Mouse (Mus musculus) thymus, postnatal 25 days (tissue): ENCODE data around the gene Bcl11a.

ENCODE experiments used
- DNase-seq: peaks from one replicate; pipeline ENCODE4 v3.0.0; 2022

The Bcl11a gene

DNA sequence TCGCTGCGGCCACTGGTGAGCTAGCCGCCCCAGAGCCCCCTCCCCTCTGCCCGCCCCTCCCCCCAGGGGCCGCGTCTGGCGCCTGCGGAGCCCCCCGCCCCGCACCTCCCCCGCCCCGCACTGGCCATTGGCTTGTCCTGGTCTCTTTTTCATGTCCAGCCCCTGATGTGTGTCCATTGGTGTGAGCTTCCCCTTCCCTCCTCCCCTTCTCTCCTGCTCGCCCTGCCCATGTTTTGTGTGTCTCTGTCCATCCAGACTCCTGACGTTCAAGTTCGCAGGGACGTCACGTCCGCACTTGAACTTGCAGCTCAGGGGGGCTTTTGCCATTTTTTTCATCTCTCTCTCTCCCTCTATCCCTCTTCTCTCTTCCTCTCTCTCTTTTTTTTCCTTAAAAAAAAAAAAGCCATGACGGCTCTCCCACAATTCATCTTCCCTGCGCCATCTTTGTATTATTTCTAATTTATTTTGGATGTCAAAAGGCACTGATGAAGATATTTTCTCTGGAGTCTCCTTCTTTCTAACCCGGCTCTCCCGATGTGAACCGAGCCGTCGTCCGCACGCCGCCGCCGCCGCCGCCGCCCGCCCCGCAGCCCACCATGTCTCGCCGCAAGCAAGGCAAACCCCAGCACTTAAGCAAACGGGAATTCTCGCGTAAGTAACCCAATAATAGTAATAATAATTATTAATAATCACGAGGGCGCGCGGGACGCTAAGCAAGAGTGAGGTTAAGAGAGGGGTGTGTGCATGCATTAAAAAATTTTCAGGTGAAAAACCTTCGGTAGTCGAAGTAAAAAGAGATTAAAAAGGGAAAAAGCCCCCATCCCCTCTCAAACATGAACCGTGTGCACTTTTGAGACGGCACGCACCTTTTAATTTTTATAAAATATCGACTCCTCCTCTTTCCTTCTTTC lies at the start of gene Bcl11a:
Gene Bcl11a (plus strand): TSS at position 262 of the 911 bp plus-strand sequence.
- peak; percentile 8 for DNase-seq

DNA sequence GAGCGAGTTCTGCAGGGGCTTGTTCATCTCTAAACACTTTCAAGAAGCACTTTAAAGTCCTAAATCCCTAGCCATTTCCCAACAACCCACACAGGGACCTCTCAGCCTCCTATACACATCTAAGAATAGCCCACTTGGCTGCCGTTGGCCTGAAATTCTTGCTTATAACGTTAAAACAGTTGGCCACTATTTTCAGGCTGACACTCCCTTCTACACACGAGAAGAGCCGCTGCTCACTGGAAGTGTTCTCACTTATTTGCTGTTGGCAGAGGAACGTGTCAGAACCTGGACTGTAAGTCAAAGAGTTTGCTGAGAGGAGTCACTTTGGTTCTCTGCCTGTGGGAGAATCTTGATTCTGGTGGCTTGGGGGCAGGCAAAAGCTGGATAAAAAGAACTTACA lies 33.8 kb upstream of the Bcl11a start:
- no peak for DNase-seq

DNA sequence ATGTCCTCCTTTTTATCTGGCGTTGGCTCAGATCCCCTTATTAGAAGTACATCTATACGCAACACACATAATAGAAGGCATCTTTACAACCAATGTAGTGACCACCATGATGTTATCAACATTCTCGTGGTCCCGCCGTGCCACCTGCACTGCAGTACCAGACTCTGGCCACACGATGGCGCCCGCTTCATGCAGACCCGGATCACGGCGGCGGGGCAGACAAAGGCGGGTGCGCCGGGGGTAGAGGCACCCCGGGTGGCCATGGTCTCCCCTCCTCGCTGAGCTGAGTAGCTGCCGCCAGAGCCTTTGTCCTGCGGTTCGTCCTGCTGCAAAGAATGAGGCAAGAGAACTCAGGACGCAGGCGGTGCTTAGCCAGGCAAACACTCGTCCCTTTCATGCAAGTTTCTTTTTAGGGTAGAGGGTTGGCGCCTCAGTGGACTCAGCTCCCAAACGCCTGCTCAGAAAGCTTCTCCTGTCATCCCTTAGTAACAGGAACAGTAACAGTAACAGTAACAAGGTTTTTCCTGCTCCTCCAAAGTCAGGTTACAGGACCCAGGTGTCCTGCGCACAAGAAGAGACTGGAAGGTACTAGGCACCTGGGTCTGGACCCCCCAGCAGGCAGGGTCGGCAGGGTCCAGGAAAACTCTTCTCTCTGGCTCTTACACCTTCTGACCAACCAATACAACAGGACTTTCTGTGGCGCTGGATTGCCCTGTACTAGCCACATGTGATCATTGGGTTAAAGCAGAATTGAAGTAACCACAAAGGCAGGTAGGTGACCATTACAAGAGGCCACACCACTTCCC lies 28.4 kb upstream of the Bcl11a start:
- DNase-seq, result peak; percentile 85

DNA sequence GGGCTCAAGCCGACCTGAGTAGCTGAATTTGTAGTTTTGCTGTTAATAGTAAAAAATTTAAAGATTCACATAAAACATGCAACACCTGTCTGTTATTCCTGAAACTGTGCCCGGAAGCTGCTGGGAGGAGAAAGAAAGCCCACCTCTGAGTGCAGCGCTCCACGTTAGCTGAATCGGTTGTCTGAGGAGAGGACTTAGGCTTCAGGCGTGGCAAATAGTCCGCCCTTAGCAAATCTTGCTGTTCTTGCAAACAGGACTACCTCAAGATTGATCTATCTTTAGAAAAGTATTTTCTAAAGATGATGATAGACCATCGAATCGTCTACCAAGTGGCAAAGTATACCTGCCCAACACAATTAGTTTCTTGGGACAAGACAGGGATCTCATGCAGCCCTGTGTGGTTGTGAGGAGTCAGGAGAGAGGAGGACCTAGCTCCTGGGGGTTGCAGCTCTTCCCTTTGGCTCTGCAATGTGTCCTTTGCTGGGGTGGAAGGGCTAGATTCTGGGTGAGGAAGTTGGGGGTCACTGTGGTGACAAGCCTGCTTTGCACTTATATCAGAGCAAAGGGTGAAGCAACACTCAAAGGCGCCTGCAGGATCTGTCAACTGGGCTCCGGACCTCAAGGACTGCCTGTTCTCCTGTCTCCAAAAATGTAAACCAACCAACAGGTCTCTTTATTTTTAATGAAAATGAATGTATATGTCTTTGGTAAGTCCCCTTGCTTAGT lies 27.7 kb upstream of the Bcl11a start:
- DNase-seq, result no peak

DNA sequence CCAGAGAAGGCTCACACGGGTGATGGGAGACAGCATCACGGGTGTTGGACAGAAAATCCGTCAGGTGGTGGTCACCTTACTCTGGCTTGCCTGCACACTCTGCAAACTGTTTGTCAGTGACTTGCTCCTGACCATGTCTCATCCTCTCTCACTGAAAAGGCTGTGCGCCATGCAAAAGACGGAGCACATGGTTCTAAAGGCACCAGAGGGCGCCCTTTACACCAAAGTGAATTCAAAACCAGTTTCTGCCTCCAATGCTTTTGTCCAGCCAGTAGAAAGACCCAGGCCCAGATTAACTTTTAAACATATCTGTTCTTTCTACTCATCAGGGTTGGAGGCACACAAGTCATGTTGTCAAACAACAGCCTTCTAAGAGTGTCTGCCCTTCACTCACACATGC lies 25.0 kb upstream of the Bcl11a start:
- DNase-seq, result no peak

DNA sequence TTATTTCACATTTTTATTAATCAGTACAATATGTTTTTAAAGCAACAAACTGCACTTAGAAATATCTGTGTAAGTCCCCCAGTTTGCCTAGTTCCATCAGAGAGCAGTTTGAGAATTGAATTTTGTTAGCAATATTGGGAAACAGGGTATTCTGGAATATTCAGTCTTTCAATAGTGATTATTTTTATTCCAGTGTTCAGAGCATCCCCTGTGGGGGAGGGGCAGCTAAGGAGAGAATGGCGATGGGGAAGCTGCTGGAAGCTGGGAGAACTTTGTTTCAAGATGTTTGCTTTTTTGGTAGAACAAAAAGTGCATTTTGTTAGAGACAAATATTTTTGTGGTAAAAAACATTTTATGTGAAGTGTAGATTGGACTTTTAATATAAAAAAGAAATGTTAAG lies 18.7 kb upstream of the Bcl11a start:
- no peak for DNase-seq

- no peak for DNase-seq
Measured at GRCm38 (mm10) chr11:24060428-24060827, 17.4 kb upstream of the Bcl11a start.

DNA sequence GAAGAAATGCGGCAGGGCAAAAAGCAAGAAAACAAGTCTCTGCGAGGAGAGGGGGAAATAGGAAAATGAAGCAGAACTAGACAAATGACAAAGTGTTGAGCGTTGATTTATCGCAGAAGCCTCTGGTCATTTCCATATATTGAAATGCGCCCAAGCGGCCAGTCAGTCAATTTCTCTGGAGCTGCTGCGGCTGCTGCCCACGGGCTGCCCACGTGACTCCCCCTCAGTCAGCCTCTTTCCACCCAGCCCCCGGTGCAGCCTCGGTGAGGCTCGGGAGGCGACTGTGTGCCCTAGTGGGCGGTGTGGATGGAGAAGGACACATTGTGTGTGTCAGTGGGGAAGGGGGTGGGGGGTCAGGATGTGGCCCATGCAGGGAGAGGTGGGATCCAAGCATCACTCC lies 16.0 kb upstream of the Bcl11a start:
- no peak for DNase-seq

- DNase-seq, result no peak
Measured at GRCm38 (mm10) chr11:24062495-24063096, 15.3 kb upstream of the Bcl11a start.

- DNase-seq, result no peak
Measured at GRCm38 (mm10) chr11:24064221-24064620, 13.6 kb upstream of the Bcl11a start.

DNA sequence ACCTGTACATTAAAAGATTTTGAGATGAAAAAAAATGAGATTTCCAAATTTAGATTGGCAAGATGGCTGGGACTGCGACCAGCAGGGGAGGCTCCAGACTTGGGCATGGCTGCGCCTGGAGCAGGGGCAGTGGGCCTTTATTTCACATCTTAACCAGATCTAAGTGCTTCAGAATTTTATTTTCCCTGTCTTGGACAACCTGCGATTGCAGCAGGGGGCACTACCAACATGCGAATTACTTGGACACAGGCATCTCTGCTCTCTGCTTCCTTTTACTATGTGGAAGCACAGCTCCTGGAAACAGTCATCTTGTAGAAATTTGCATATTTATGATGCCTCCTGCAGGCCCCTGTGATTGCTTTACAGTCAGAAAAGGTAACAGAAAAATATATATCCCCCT lies 12.5 kb upstream of the Bcl11a start:
- no peak for DNase-seq

GRCm38 (mm10) chr11:24074021-24074591 lies 3.8 kb upstream of the Bcl11a start:
- DNase-seq, result peak; percentile 40

DNA sequence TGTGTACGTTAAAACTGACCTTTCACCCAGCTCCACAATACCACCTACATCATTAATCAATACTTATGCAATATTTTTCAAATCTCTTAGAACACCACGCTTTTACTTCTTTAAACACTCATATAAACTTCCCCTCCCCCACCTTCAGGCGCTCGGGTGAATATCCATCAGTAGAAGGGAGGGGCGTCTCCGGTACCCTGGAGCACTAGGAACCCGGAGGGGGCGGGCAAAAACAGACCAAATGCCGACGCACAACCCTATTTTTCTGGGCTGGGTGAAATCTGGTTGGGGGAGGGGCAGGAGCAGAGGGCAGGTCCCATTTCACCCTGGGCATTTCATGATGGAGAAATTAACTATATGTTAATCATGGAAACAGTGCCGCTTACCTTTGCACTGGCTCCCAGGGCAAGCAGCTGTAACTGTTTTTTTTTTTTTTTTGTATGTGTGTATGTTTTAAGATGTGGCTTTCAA lies 3.2 kb upstream of the Bcl11a start, which contains the start of gene A830031A19Rik:
Gene A830031A19Rik (minus strand): TSS at position 421 of the 471 bp plus-strand sequence.
- no peak for DNase-seq

DNA sequence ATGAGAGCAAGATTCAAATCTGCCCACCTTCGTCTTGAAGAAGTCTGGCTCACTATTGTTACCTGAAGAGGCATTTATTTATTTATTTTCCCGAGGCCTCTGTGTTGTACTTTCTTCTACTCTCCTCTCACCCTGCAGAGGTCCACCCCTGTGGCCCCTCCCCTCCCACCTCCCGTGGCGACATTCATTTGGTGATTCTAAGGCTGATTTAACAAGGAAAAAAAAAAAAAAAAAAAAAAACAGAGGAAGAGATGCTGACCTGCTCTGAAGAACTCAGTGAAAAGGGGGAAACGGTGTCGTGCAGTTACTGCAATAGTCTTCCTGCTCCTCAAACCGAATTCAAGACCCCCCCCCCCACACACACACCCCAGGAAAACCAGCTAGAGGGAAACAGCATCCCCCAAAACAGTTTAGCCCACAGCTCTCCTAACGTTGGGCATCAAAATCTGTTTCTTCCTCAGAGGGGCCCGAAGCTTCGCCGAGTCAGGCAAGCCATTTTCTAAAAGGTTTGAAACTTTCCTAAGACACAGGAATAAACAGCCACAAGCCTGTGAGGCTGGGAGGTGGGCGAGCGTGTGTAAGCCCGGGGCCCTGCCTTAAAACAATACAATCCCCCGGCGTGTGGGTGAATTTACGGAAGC lies 2.2 kb upstream of the Bcl11a start:
- no peak for DNase-seq

DNA sequence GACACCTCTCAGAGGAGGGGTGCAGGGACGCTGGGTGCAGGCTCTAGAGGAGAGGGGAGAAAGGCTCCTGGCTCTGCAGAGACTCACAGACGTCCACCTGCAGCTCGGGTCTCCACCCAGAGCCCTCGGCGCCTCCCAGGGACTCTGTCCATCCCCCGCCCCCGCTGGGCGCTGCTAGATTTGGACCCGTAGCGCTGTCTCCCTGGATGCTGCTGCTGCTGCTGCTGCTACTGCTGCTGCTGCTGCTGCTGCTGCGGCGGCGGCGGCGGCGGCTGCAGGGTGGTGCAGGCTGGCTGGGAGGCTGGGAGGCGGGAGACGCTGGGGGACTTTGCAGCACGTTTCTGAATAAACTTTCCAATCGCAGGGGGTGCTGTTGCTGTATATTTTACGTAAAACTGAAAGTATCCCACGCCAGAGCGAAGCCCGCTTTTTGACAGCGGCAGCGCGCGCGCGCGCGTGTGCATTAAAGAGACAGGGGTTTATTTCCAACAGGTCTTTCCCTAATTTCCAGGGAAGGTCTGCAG lies 1.7 kb upstream of the Bcl11a start:
- peak; percentile 78 for DNase-seq

GRCm38 (mm10) chr11:24076821-24077730 lies 780 bp upstream of the Bcl11a start:
- DNase-seq, result peak; percentile 45

- peak; percentile 22 for DNase-seq
Measured at GRCm38 (mm10) chr11:24078706-24079316, 955 bp downstream of the Bcl11a start.

- peak; percentile 36 for DNase-seq
Measured at GRCm38 (mm10) chr11:24079392-24080391, 1.8 kb downstream of the Bcl11a start.
